Mouse (Mus musculus) left cerebral cortex, postnatal 10 days (tissue): ENCODE data around the gene Olfr1106. TPM values are rescaled to one million over a fixed set of nuclear protein-coding genes. Genes with fewer than 3 reads are reported as not detected.

Experiments used
- DNase-seq, 2 experiments: peaks; one replicate each; pipeline ENCODE4 v3.0.0; 2021 to 2022; ENCODE audit warnings: low spot score in 2 of 2, mixed read lengths in 1 of 2; ENCODE audit errors: extremely low spot score in 1 of 2
- intact Hi-C: fragments of 180-260 bp; cut with DNase I; formaldehyde crosslinking; loops from one replicate; pipeline ENCODE4 v1.15.1; 2025
- total RNA-seq, 2 experiments: library from RNA; stranded (reverse); gene quantifications; 2 replicates each; pipeline ENCODE4 v1.2.3; 2021

Olfr1106 gene
- not detected for total RNA-seq

GRCm38 (mm10) chr2:87052173-87052572 is at the start of gene Olfr1106:
Gene Olfr1106, minus strand, starts transcription at chr2:87052273.
- intact Hi-C loops, result no loop called here
- no peak for DNase-seq

- intact Hi-C loops, result no loop called here
Observed at GRCm38 (mm10) chr2:87095908-87096307, 43.8 kb upstream of the Olfr1106 start, which contains the start of gene Olfr1109. Gene Olfr1109, minus strand, starts transcription at chr2:87096008.

DNA sequence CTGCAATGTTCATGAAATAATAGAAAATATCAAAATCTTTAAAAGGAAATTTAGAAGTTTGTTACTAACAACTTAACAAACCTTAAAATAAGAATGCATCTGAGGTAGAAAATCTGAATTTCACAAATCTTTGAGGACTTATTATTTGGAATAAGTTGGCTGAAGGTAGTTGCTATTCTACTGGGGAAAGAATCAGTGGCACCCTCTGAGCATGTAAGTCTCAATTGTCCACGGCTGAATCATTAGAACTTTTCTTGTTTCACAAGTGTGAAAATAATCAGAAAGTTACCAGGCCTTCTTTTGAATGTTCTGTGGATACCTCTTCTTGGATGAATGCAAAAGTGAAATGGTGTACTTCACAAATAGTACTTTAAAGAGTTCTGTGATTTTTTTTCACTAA is 23.6 kb upstream of the Olfr1106 start, which contains the start of gene Olfr1107:
Olfr1107 (minus strand) TSS at position 101 of the 400 bp plus-strand sequence.
- DNase-seq, result no peak
- intact Hi-C loops, result no loop called here

More at GRCm38 (mm10) chr2:87095908-87096307, 43.8 kb upstream of the Olfr1106 start, which contains the start of gene Olfr1109:
- DNase-seq, result no peak

- no peak for DNase-seq
- intact Hi-C loops, result no loop called here
Observed at GRCm38 (mm10) chr2:87036431-87036830, 15.6 kb downstream of the Olfr1106 start, which contains the start of gene Olfr1105. Gene Olfr1105, minus strand, starts transcription at chr2:87036531.

- DNase-seq, result no peak
- intact Hi-C loops, result no loop called here
Observed at GRCm38 (mm10) chr2:87026980-87027379, 25.1 kb downstream of the Olfr1106 start, which contains the start of gene Olfr1104. Gene Olfr1104, minus strand, starts transcription at chr2:87027080.

DNA sequence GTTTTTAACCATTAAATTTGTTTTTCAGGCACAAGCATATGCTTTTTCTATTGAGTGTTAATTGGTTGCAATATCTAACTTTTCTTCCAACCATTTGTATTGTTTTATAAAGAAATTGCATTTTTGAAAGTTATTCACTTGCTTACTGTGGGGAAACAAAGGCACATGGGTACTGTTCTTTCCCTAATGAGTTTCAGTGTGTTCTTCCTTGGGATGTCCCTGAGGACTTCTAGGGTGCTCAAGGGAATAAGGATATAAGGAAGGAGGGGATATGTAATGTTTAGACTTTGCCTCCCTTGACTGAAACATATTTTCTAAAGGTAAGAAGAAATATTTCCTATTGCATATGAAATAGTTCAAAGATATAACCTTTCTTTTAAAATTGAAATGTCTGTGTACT is 54.0 kb downstream of the Olfr1106 start, which contains the start of gene Olfr1102:
Olfr1102 (plus strand) TSS at position 301 of the 400 bp plus-strand sequence.
- intact Hi-C loops, result no loop called here
- DNase-seq, result no peak

Other genes with a start within 250 kb of the Olfr1106 start
- not detected for gene Olfr141, start 242.3 kb downstream of the Olfr1106 start, total RNA-seq
- not detected for gene Olfr1094, start 227.6 kb downstream of the Olfr1106 start, total RNA-seq
- not detected for gene Olfr1095, start 200.6 kb downstream of the Olfr1106 start, total RNA-seq
- gene Gm13723, start 177.5 kb downstream of the Olfr1106 start, total RNA-seq, result not detected
- gene Olfr1097, start 160.1 kb downstream of the Olfr1106 start, total RNA-seq, result not detected
- gene Olfr1098, start 127.7 kb downstream of the Olfr1106 start, total RNA-seq, result not detected
- gene Olfr1099, start 91.6 kb downstream of the Olfr1106 start, total RNA-seq, result not detected
- not detected for gene Olfr1100, start 72.3 kb downstream of the Olfr1106 start, total RNA-seq
- not detected for gene Olfr1101, start 61.1 kb downstream of the Olfr1106 start, total RNA-seq
- gene Olfr1102, start 53.9 kb downstream of the Olfr1106 start, total RNA-seq, result not detected
- gene Olfr1104, start 25.2 kb downstream of the Olfr1106 start, total RNA-seq, result not detected
- gene Olfr1105, start 15.7 kb downstream of the Olfr1106 start, total RNA-seq, result not detected
- gene Olfr1107, start 23.5 kb upstream of the Olfr1106 start, total RNA-seq, result not detected
- not detected for gene Olfr1109, start 43.7 kb upstream of the Olfr1106 start, total RNA-seq
- gene Olfr259, start 62.3 kb upstream of the Olfr1106 start, total RNA-seq, result not detected
- gene Olfr1110, start 88.0 kb upstream of the Olfr1106 start, total RNA-seq, result not detected
- gene Olfr1111, start 100.4 kb upstream of the Olfr1106 start, total RNA-seq, result not detected
- gene Olfr1112, start 135.5 kb upstream of the Olfr1106 start, total RNA-seq, result not detected
- not detected for gene Olfr1113, start 156.7 kb upstream of the Olfr1106 start, total RNA-seq
- gene Olfr1115, start 195.7 kb upstream of the Olfr1106 start, total RNA-seq, result not detected
- gene Olfr1116, start 215.3 kb upstream of the Olfr1106 start, total RNA-seq, result not detected